In the genomic region with DNA sequence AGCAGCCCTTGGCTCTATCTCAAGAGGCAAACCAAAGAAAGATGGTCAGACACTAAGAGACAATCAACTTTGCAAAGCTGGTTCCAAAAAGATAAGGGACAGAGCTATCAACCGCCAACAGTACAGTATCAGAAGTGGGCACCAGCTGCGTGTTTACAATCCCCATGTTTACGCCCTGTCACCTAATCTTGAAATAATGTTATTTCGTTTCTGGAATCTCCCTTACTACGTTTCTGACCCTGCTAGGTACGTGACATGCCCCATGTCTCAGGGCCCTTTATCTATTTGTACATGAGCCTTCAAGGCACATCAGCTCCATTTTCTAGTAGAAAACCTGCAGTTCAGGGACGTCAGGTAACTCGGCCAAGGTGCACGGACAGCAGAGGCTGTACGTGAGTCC, we compare ENCODE assay signal across 13 mouse cellular contexts. TPM values are rescaled to one million over a fixed set of nuclear protein-coding genes. Genes with fewer than 3 reads are reported as not detected.
DNase-seq lines count a peak whose midpoint lies in the region; ATAC-seq and TF ChIP-seq lines count a peak whose summit lies in the region.
"Had no signal": no experiment of that assay in that cellular context is flagged by ENCODE, and none has a peak within 500 bp of the region (broad histone marks: within the 10 kb centered on the region; RNA-seq: fewer than 3 reads in every experiment).

No protein-coding gene starts in this region.

- no peak overlapping the region for H3K4me2 ChIP-seq in lung, embryonic 14.5 days
- H3K4me2 ChIP-seq in lung, postnatal 0 days (replicated peaks; ENCODE audit: low read depth, low read length): no peak overlapping the region
- H3K4me2 ChIP-seq in liver, embryonic 11.5 days: peak overlapping the region; percentile 63
- H3K4me2 ChIP-seq in stomach, embryonic 15.5 days: no peak overlapping the region
- H3K4me2 ChIP-seq: hindbrain, embryonic 15.5 days had no signal

- no peak for ATAC-seq in lung, embryonic 14.5 days (ENCODE audit: insufficient read depth)
- ATAC-seq in lung, postnatal 0 days: no peak
- ATAC-seq in liver, embryonic 11.5 days (replicated peaks; ENCODE audit: low FRiP score): peak; percentile 94
- peak; percentile 90 for ATAC-seq in stomach, embryonic 15.5 days (ENCODE audit: insufficient read depth, low FRiP score, low read depth)

- no peaks in the 10 kb centered on the region for H3K27me3 ChIP-seq in lung, embryonic 14.5 days (ENCODE audit: insufficient read depth, low read length)
- no peaks in the 10 kb centered on the region for H3K27me3 ChIP-seq in lung, postnatal 0 days (replicated peaks; ENCODE audit: insufficient read depth, low read length)
- no peaks in the 10 kb centered on the region for H3K27me3 ChIP-seq in liver, embryonic 11.5 days (replicated peaks; ENCODE audit: control insufficient read depth, insufficient read depth, low read length)
- H3K27me3 ChIP-seq in stomach, embryonic 15.5 days (replicated peaks): no peaks in the 10 kb centered on the region
- H3K27me3 ChIP-seq: CH12.LX; hindbrain, embryonic 15.5 days had no signal

- no peak for TF ChIP-seq EP300 in lung, postnatal 0 days (IDR thresholded peaks at IDR 0.05)

- H3K4me1 ChIP-seq in lung, embryonic 14.5 days (ENCODE audit: insufficient read depth): no peaks in the 10 kb centered on the region
- H3K4me1 ChIP-seq in lung, postnatal 0 days (ENCODE audit: insufficient read depth, low read depth, low read length): no peaks in the 10 kb centered on the region
- H3K4me1 ChIP-seq in liver, embryonic 11.5 days (replicated peaks; ENCODE audit: control insufficient read depth, insufficient read depth, low read length): peaks cover 53% of the 10 kb centered on the region
- no peaks in the 10 kb centered on the region for H3K4me1 ChIP-seq in stomach, embryonic 15.5 days
- H3K4me1 ChIP-seq: hindbrain, embryonic 15.5 days; limb, embryonic 10.5 days had no signal

- peak overlapping the region; percentile 7; the same call in 1 of the 2 replicates for H3K27ac ChIP-seq in lung, embryonic 14.5 days (ENCODE audit: low read depth)
- H3K27ac ChIP-seq in lung, postnatal 0 days (ENCODE audit: low read length): no peak overlapping the region
- H3K27ac ChIP-seq in liver, embryonic 11.5 days (ENCODE audit: low read depth, low read length): peak overlapping the region; percentile 90
- H3K27ac ChIP-seq in stomach, embryonic 15.5 days: no peak overlapping the region
- H3K27ac ChIP-seq: hindbrain, embryonic 15.5 days; kidney, postnatal 0 days had no signal

- no peak for TF ChIP-seq CTCF in lung, embryonic 14.5 days (IDR thresholded peaks at IDR 0.05; ENCODE audit: low read depth)
- TF ChIP-seq CTCF in lung, postnatal 0 days (IDR thresholded peaks at IDR 0.05): no peak

- 63% methylated on average over 10 of the region's 10 CpGs for WGBS in lung, embryonic 14.5 days
- WGBS in lung, postnatal 0 days: 64% methylated on average over 10 of the region's 10 CpGs
- 39% methylated on average over 10 of the region's 10 CpGs for WGBS in liver, embryonic 11.5 days
- 67% methylated on average over 10 of the region's 10 CpGs for WGBS in stomach, embryonic 15.5 days

- no peaks in the 10 kb centered on the region for H3K36me3 ChIP-seq in lung, embryonic 14.5 days (ENCODE audit: insufficient read depth)
- no peaks in the 10 kb centered on the region for H3K36me3 ChIP-seq in lung, postnatal 0 days (ENCODE audit: insufficient read depth, low read length)
- no peaks in the 10 kb centered on the region for H3K36me3 ChIP-seq in liver, embryonic 11.5 days (ENCODE audit: control insufficient read depth, insufficient read depth, low read length)
- H3K36me3 ChIP-seq in stomach, embryonic 15.5 days: no peaks in the 10 kb centered on the region
- H3K36me3 ChIP-seq: hindbrain, embryonic 15.5 days; limb, embryonic 10.5 days had no signal

- no peak for DNase-seq in lung, embryonic 14.5 days
- no peak for DNase-seq in lung, postnatal 0 days (ENCODE audit: low spot score)
- DNase-seq in c-Kit-positive CD71-positive TER-119-positive erythroid progenitor cells, embryonic 14.5 days (ENCODE audit: low spot score): peak; percentile 90
- DNase-seq in liver, embryonic 11.5 days (ENCODE audit: low spot score): peak; percentile 64
- no peak for DNase-seq in layer of hippocampus, adult 9-10 months (ENCODE audit: low spot score)
- no peak for DNase-seq in right cerebral cortex, postnatal 36 days (ENCODE audit: low spot score in 2 of 2)
- DNase-seq: adrenal gland, adult 8-10 months; right cerebral cortex, adult 18-20 months had no signal

- no peak overlapping the region for H3K4me3 ChIP-seq in lung, embryonic 14.5 days (ENCODE audit: low read depth, low read length)
- no peak overlapping the region for H3K4me3 ChIP-seq in lung, postnatal 0 days (ENCODE audit: low read depth, low read length)
- 0 out of 2 replicates have a peak overlapping the region, but pooled peaks have one; percentile 8 for H3K4me3 ChIP-seq in liver, embryonic 11.5 days (ENCODE audit: low read depth, low read length)
- no peak overlapping the region for H3K4me3 ChIP-seq in stomach, embryonic 15.5 days (replicated peaks)
- H3K4me3 ChIP-seq: hindbrain, embryonic 15.5 days; limb, embryonic 10.5 days had no signal

- no peak overlapping the region for H3K9ac ChIP-seq in lung, embryonic 14.5 days
- no peak overlapping the region for H3K9ac ChIP-seq in lung, postnatal 0 days (replicated peaks; ENCODE audit: low read depth)
- peak overlapping the region; percentile 35; the same call in 1 of the 2 replicates for H3K9ac ChIP-seq in liver, embryonic 11.5 days (ENCODE audit: low read depth, low read length)
- H3K9ac ChIP-seq in stomach, embryonic 15.5 days: no peak overlapping the region
- H3K9ac ChIP-seq: hindbrain, embryonic 15.5 days had no signal

- H3K9me3 ChIP-seq in lung, embryonic 14.5 days (ENCODE audit: low read depth, low read length): no peaks in the 10 kb centered on the region
- H3K9me3 ChIP-seq in lung, postnatal 0 days (ENCODE audit: low read length): no peaks in the 10 kb centered on the region
- H3K9me3 ChIP-seq in liver, embryonic 11.5 days (ENCODE audit: control insufficient read depth, low read length): no peaks in the 10 kb centered on the region
- H3K9me3 ChIP-seq in stomach, embryonic 15.5 days: no peaks in the 10 kb centered on the region
- H3K9me3 ChIP-seq: hindbrain, embryonic 15.5 days; limb, embryonic 10.5 days had no signal

RNA-seq across cellular contexts. Expression of a gene that starts 4.1 kb away (rescaled TPM):
- polyA plus RNA-seq in lung, embryonic 14.5 days (2014; fragmentation: Nextera tagmentation; extraction: Ambion mirVana): 0.50 and 0.97 TPM in 2 replicates
- polyA plus RNA-seq in lung, postnatal 0 days (2015; fragmentation: Nextera tagmentation; extraction: Ambion mirVana): 0.33 and 0.45 TPM in 2 replicates
- polyA plus RNA-seq in liver, embryonic 11.5 days (2014; fragmentation: Nextera tagmentation; extraction: Ambion mirVana): 4.2 and 5.4 TPM in 2 replicates
- polyA plus RNA-seq in stomach, embryonic 15.5 days (2015; fragmentation: Nextera tagmentation; extraction: Ambion mirVana): 1.8 and 2.5 TPM in 2 replicates

RNA-seq across cellular contexts. Expression of a gene that starts 10.3 kb away (rescaled TPM):
- 31.4 and 37.4 TPM in 2 replicates for polyA plus RNA-seq in lung, embryonic 14.5 days (2014; fragmentation: Nextera tagmentation; extraction: Ambion mirVana)
- polyA plus RNA-seq in lung, postnatal 0 days (2015; fragmentation: Nextera tagmentation; extraction: Ambion mirVana): 11.6 and 12.6 TPM in 2 replicates
- 119 and 123 TPM in 2 replicates for polyA plus RNA-seq in liver, embryonic 11.5 days (2014; fragmentation: Nextera tagmentation; extraction: Ambion mirVana)
- 49.0 and 56.1 TPM in 2 replicates for polyA plus RNA-seq in stomach, embryonic 15.5 days (2015; fragmentation: Nextera tagmentation; extraction: Ambion mirVana)

RNA-seq across cellular contexts. Expression of a gene that starts 49.2 kb away (rescaled TPM):
- 172 and 178 TPM in 2 replicates for polyA plus RNA-seq in lung, embryonic 14.5 days (2014; fragmentation: Nextera tagmentation; extraction: Ambion mirVana)
- 87.4 and 96.3 TPM in 2 replicates for polyA plus RNA-seq in lung, postnatal 0 days (2015; fragmentation: Nextera tagmentation; extraction: Ambion mirVana)
- 146 and 170 TPM in 2 replicates for polyA plus RNA-seq in liver, embryonic 11.5 days (2014; fragmentation: Nextera tagmentation; extraction: Ambion mirVana)
- 161 and 169 TPM in 2 replicates for polyA plus RNA-seq in stomach, embryonic 15.5 days (2015; fragmentation: Nextera tagmentation; extraction: Ambion mirVana)

RNA-seq across cellular contexts. Expression of a gene that starts 52.0 kb away (rescaled TPM):
- polyA plus RNA-seq in lung, embryonic 14.5 days (2014; fragmentation: Nextera tagmentation; extraction: Ambion mirVana): 16.0 and 16.8 TPM in 2 replicates
- polyA plus RNA-seq in lung, postnatal 0 days (2015; fragmentation: Nextera tagmentation; extraction: Ambion mirVana): 11.2 and 13.4 TPM in 2 replicates
- polyA plus RNA-seq in liver, embryonic 11.5 days (2014; fragmentation: Nextera tagmentation; extraction: Ambion mirVana): 21.2 and 22.8 TPM in 2 replicates
- 23.0 and 28.8 TPM in 2 replicates for polyA plus RNA-seq in stomach, embryonic 15.5 days (2015; fragmentation: Nextera tagmentation; extraction: Ambion mirVana)

RNA-seq across cellular contexts. Expression of a gene that starts 58.0 kb away (rescaled TPM):
- polyA plus RNA-seq in lung, embryonic 14.5 days (2014; fragmentation: Nextera tagmentation; extraction: Ambion mirVana): 0.11 TPM in 1 of 2 replicates, not detected in the other
- not detected in 2 replicates for polyA plus RNA-seq in lung, postnatal 0 days (2015; fragmentation: Nextera tagmentation; extraction: Ambion mirVana)
- 0.07 TPM in 1 of 2 replicates, not detected in the other for polyA plus RNA-seq in liver, embryonic 11.5 days (2014; fragmentation: Nextera tagmentation; extraction: Ambion mirVana)
- polyA plus RNA-seq in stomach, embryonic 15.5 days (2015; fragmentation: Nextera tagmentation; extraction: Ambion mirVana): 0.19 TPM in 2 replicates
- polyA plus RNA-seq: kidney, postnatal 0 days had no signal

Comparison
In these comparisons a context has a peak if more than half of its experiments do, and no peak if none do; other contexts are left out.
1. H3K27ac ChIP-seq: peak in lung, embryonic 14.5 days (single experiment) and liver, embryonic 11.5 days (single experiment); none in lung, postnatal 0 days (single experiment) and stomach, embryonic 15.5 days (single experiment).
2. ATAC-seq: peak in liver, embryonic 11.5 days (single experiment) and stomach, embryonic 15.5 days (single experiment); none in lung, embryonic 14.5 days (single experiment) and lung, postnatal 0 days (single experiment).
3. DNase-seq: peak in c-Kit-positive CD71-positive TER-119-positive erythroid progenitor cells, embryonic 14.5 days (single experiment) and liver, embryonic 11.5 days (single experiment); none in lung, embryonic 14.5 days (single experiment), lung, postnatal 0 days (single experiment), layer of hippocampus, adult 9-10 months (single experiment) and right cerebral cortex, postnatal 36 days (0 of 2).